Mouse (Mus musculus): ENCODE data around the gene Sh3glb1. TPM values are rescaled to one million over a fixed set of nuclear protein-coding genes. Genes with fewer than 3 reads are reported as not detected.
"Not testable (repeated sequence)": the region's sequence is repeated elsewhere in the genome, so short reads cannot be mapped to it uniquely, and the experiment has no call there.

Gene Sh3glb1
- polyA plus RNA-seq, 1 experiment = 182 TPM

DNA sequence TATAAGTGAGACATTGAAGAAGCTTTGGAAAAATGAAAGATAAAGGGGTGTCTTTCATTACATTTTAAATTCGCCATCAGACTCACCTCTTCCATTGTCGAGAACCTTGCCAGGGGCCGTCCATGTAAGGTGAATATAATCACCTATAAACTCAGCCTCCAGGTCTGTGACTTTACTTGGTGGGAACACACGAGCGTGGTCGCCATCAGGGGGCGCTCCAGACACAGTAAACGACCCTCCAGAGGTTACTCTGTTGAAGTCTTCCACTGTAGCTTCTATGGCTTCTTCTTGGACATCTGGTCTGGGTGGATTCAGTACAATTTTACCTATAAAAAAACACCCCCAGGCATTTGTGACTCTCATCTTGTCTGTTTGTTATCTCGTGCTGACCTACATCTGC lies 16.7 kb upstream of the Sh3glb1 start:
- TF ChIP-seq POLR2A (IDR thresholded peaks at IDR 0.05; ENCODE audit: insufficient read depth, low read depth, low read length) (no peak), CTCF (IDR thresholded peaks at IDR 0.05; ENCODE audit: insufficient read depth, low read depth, low read length) (no peak)
- Histone ChIP-seq H3K4me3 (ENCODE audit: insufficient read depth, low read depth, low read length) (no peak overlapping the region), H3K4me1 (ENCODE audit: control insufficient read depth, insufficient read depth, low read length) (no peaks in the 10 kb centered on the region), H3K27ac (ENCODE audit: insufficient read depth, low read depth, low read length) (no peak overlapping the region)
- 31% methylated on average over 9 of the region's 9 CpGs for WGBS

- TF ChIP-seq CTCF (IDR thresholded peaks at IDR 0.05; ENCODE audit: insufficient read depth, low read depth, low read length) (no peak), POLR2A (IDR thresholded peaks at IDR 0.05; ENCODE audit: insufficient read depth, low read depth, low read length) (no peak)
- Histone ChIP-seq H3K4me1 (ENCODE audit: control insufficient read depth, insufficient read depth, low read length) (no peaks in the 10 kb centered on the region), H3K4me3 (ENCODE audit: insufficient read depth, low read depth, low read length) (no peak overlapping the region), H3K27ac (ENCODE audit: insufficient read depth, low read depth, low read length) (no peak overlapping the region)
- WGBS = 52% methylated on average over 4 of the region's 4 CpGs
Observed at GRCm38 (mm10) chr3:144723455-144723854, 3.3 kb upstream of the Sh3glb1 start.

- H3K4me3 ChIP-seq (ENCODE audit: insufficient read depth, low read depth, low read length); H3K27ac ChIP-seq (ENCODE audit: insufficient read depth, low read depth, low read length); H3K4me1 ChIP-seq (ENCODE audit: control insufficient read depth, insufficient read depth, low read length): not testable (repeated sequence)
- WGBS = 94% methylated on average over 3 of the region's 3 CpGs
Observed at GRCm38 (mm10) chr3:144722566-144722965, 2.4 kb upstream of the Sh3glb1 start.

- no peak overlapping the region for H3K4me3 ChIP-seq (ENCODE audit: insufficient read depth, low read depth, low read length)
- WGBS = 83% methylated on average over 9 of the region's 9 CpGs
Observed at GRCm38 (mm10) chr3:144721860-144722256, 1.7 kb upstream of the Sh3glb1 start.

GRCm38 (mm10) chr3:144721077-144721859 lies 1.1 kb upstream of the Sh3glb1 start:
- H3K4me1 ChIP-seq (ENCODE audit: control insufficient read depth, insufficient read depth, low read length) = peaks cover 3% of the 10 kb centered on the region; the same call in 1 of the 2 replicates
- TF ChIP-seq POLR2A (IDR thresholded peaks at IDR 0.05; ENCODE audit: insufficient read depth, low read depth, low read length) (no peak), CTCF (IDR thresholded peaks at IDR 0.05; ENCODE audit: insufficient read depth, low read depth, low read length) (no peak)
- H3K27ac ChIP-seq (ENCODE audit: insufficient read depth, low read depth, low read length) = peak overlapping the region; percentile 61; the same call in 1 of the 2 replicates
- no peak overlapping the region for H3K4me3 ChIP-seq (ENCODE audit: insufficient read depth, low read depth, low read length)
- WGBS = 69% methylated on average over 10 of the region's 10 CpGs

More at GRCm38 (mm10) chr3:144721860-144722256, 1.7 kb upstream of the Sh3glb1 start:
- no peak overlapping the region for H3K27ac ChIP-seq (ENCODE audit: insufficient read depth, low read depth, low read length)
- TF ChIP-seq POLR2A (IDR thresholded peaks at IDR 0.05; ENCODE audit: insufficient read depth, low read depth, low read length) (no peak), CTCF (IDR thresholded peaks at IDR 0.05; ENCODE audit: insufficient read depth, low read depth, low read length) (no peak)
- H3K4me1 ChIP-seq (ENCODE audit: control insufficient read depth, insufficient read depth, low read length) = peaks cover 3% of the 10 kb centered on the region; the same call in 1 of the 2 replicates

GRCm38 (mm10) chr3:144719088-144719900 lies 841 bp downstream of the Sh3glb1 start:
- no peak for TF ChIP-seq POLR2A (IDR thresholded peaks at IDR 0.05; ENCODE audit: insufficient read depth, low read depth, low read length)
- no peak for TF ChIP-seq CTCF (IDR thresholded peaks at IDR 0.05; ENCODE audit: insufficient read depth, low read depth, low read length)
- under 1% methylated on average over 56 of the region's 56 CpGs for WGBS
- H3K4me1 ChIP-seq (ENCODE audit: control insufficient read depth, insufficient read depth, low read length) = peaks cover 11% of the 10 kb centered on the region

GRCm38 (mm10) chr3:144718706-144719087 lies 1.4 kb downstream of the Sh3glb1 start:
- WGBS = 22% methylated on average over 7 of the region's 7 CpGs
- no peak overlapping the region for H3K4me3 ChIP-seq (ENCODE audit: insufficient read depth, low read depth, low read length)
- H3K27ac ChIP-seq (ENCODE audit: insufficient read depth, low read depth, low read length) = 0 out of 2 replicates have a peak overlapping the region, but pooled peaks have one; percentile 25
- H3K4me1 ChIP-seq (ENCODE audit: control insufficient read depth, insufficient read depth, low read length) = peaks cover 13% of the 10 kb centered on the region
- TF ChIP-seq CTCF (IDR thresholded peaks at IDR 0.05; ENCODE audit: insufficient read depth, low read depth, low read length) = no peak
- TF ChIP-seq POLR2A (IDR thresholded peaks at IDR 0.05; ENCODE audit: insufficient read depth, low read depth, low read length) = no peak

More at GRCm38 (mm10) chr3:144719088-144719900, 841 bp downstream of the Sh3glb1 start:
- H3K27ac ChIP-seq (ENCODE audit: insufficient read depth, low read depth, low read length) = peak overlapping the region; percentile 68
- H3K4me3 ChIP-seq (ENCODE audit: insufficient read depth, low read depth, low read length) = peak overlapping the region; percentile 84

- TF ChIP-seq POLR2A (IDR thresholded peaks at IDR 0.05; ENCODE audit: insufficient read depth, low read depth, low read length) = no peak
- WGBS = 61% methylated on average over 6 of the region's 6 CpGs
- Histone ChIP-seq H3K4me3 (ENCODE audit: insufficient read depth, low read depth, low read length) (no peak overlapping the region), H3K4me1 (ENCODE audit: control insufficient read depth, insufficient read depth, low read length) (peaks cover 13% of the 10 kb centered on the region), H3K27ac (ENCODE audit: insufficient read depth, low read depth, low read length) (no peak overlapping the region)
Observed at GRCm38 (mm10) chr3:144717835-144718234, 2.3 kb downstream of the Sh3glb1 start.

DNA sequence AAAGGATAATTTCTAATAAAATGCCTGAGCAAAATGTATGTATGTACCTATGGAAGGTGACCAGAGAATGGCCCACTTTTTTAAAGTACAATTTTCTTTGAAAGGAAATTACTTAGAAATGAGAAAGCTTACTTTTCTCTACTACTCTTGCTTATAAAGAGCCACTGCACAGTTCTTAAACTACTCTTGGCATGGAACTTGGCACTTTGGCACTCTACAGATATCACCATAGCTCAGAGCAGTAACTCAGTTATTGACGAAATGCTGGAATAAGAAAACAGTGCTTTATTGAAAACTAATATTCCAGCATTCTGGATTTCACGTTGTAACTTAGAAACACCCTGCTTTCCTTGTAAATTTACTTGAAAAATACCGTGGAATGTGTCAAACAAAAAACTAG lies 3.0 kb downstream of the Sh3glb1 start:
- TF ChIP-seq CTCF (IDR thresholded peaks at IDR 0.05; ENCODE audit: insufficient read depth, low read depth, low read length) (no peak), POLR2A (IDR thresholded peaks at IDR 0.05; ENCODE audit: insufficient read depth, low read depth, low read length) (no peak)
- Histone ChIP-seq H3K27ac (ENCODE audit: insufficient read depth, low read depth, low read length) (no peak overlapping the region), H3K4me1 (ENCODE audit: control insufficient read depth, insufficient read depth, low read length) (peaks cover 13% of the 10 kb centered on the region), H3K4me3 (ENCODE audit: insufficient read depth, low read depth, low read length) (no peak overlapping the region)
- 68% methylated on average over 3 of the region's 3 CpGs for WGBS
